Mouse (Mus musculus): ENCODE measurements at regions not wholly inside any gene's neighbourhood (a gene's known extent, or its start where the extent isn't known, plus 50 kb on each side); places are given as distances from the start of the nearest gene placed in this dataset.

GRCm38 (mm10) chr8:7936596-7936995 lies 724.4 kb downstream of the Efnb2 start:
- TF ChIP-seq MAFK (IDR thresholded peaks at IDR 0.05; ENCODE audit: insufficient read depth, low read depth, low read length) (no peak), ZC3H11A (IDR thresholded peaks at IDR 0.05; ENCODE audit: borderline replicate concordance, low read depth, low read length) (no peak), HCFC1 (IDR thresholded peaks at IDR 0.05; ENCODE audit: borderline replicate concordance, insufficient read depth, low read length) (no peak)

Measured in ES-E14 (cell line).